Mouse (Mus musculus) heart, adult 2 months (tissue): ENCODE measurements around the gene Trim67.

Source experiments
- CTCF ChIP-seq: fragments of 200-600 bp; IDR thresholded peaks from 2 replicates; pipeline ENCODE4 v1.8.1; 2022; ENCODE audit warnings: antibody characterized with exemption, mild to moderate bottlenecking, moderate library complexity
- EP300 ChIP-seq: fragments of 200-500 bp; IDR thresholded peaks from 2 replicates; pipeline ENCODE4 v1.6.1; 2011; ENCODE audit warnings: low read depth, low read length, control low read depth; ENCODE audit not compliant: insufficient read depth
- POLR2A ChIP-seq: fragments of 200-500 bp; IDR thresholded peaks from 2 replicates; pipeline ENCODE4 v1.6.1; 2011; ENCODE audit warnings: mild to moderate bottlenecking, low read depth, low read length, control low read depth; ENCODE audit not compliant: insufficient read depth

- TF ChIP-seq CTCF (no peak), POLR2A (no peak), EP300 (no peak)
Measured at GRCm38 (mm10) chr8:124872081-124872480, 79.2 kb downstream of the Trim67 start.
